Mouse (Mus musculus): Measurements from ENCODE around the gene Bet1l.

Bet1l gene

GRCm38 (mm10) chr7:140859997-140860396 lies 2.6 kb upstream of the Bet1l start:
- intact Hi-C loops (cut with DNase I), result no loop called here

- intact Hi-C loops (cut with DNase I), result no loop called here
Measured at GRCm38 (mm10) chr7:140858746-140859145, 1.4 kb upstream of the Bet1l start.

GRCm38 (mm10) chr7:140856785-140857549 lies 410 bp downstream of the Bet1l start, which contains the start of gene Ric8a:
Ric8a (plus strand) TSS chr7:140856957.
- intact Hi-C loops (cut with DNase I), result no loop called here

GRCm38 (mm10) chr7:140855860-140856784 lies 1.3 kb downstream of the Bet1l start, which contains the start of gene Gm45785:
Gm45785 (minus strand) TSS chr7:140856331.
- intact Hi-C loops (cut with DNase I), result no loop called here

- intact Hi-C loops (cut with DNase I), result no loop called here
Measured at GRCm38 (mm10) chr7:140855181-140855580, 2.2 kb downstream of the Bet1l start.

- intact Hi-C loops (cut with DNase I), result no loop called here
Measured at GRCm38 (mm10) chr7:140854483-140854882, 2.9 kb downstream of the Bet1l start.

- intact Hi-C loops (cut with DNase I), result no loop called here
Measured at GRCm38 (mm10) chr7:140853386-140853785, 4.0 kb downstream of the Bet1l start.

GRCm38 (mm10) chr7:140851916-140852315 lies 5.5 kb downstream of the Bet1l start:
- intact Hi-C loops (cut with DNase I), result no loop called here

GRCm38 (mm10) chr7:140848591-140848990 lies 8.8 kb downstream of the Bet1l start:
- intact Hi-C loops (cut with DNase I), result loop anchor here (10.0 kb wide), 2 partner anchors 116 to 336 kb away; partner anchors contain the start of gene Ifitm1

- intact Hi-C loops (cut with DNase I), result loop anchor here (10.0 kb wide), 2 partner anchors 117 to 337 kb away; partner anchors contain the start of gene Ifitm1
Measured at GRCm38 (mm10) chr7:140847755-140848580, 9.4 kb downstream of the Bet1l start, which contains the start of gene Odf3. Odf3 (plus strand) TSS chr7:140847805.

- intact Hi-C loops (cut with DNase I), result loop anchor here (10.0 kb wide), 2 partner anchors 118 to 338 kb away; partner anchors contain the start of gene Ifitm1
Measured at GRCm38 (mm10) chr7:140846676-140847075, 10.7 kb downstream of the Bet1l start.

- intact Hi-C loops (cut with DNase I), result loop anchor here (2.0 to 10.0 kb wide), 3 partner anchors 119 to 339 kb away; partner anchors contain the start of gene Ifitm1
Measured at GRCm38 (mm10) chr7:140845683-140846082, 11.7 kb downstream of the Bet1l start.

- intact Hi-C loops (cut with DNase I), result loop anchor here (1.0 to 10.0 kb wide), 4 partner anchors 58 to 340 kb away; partner anchors contain the start of gene Ifitm1
Measured at GRCm38 (mm10) chr7:140844905-140845665, 12.3 kb downstream of the Bet1l start, which contains the start of gene Scgb1c1. Scgb1c1 (plus strand) TSS chr7:140845547.

- intact Hi-C loops (cut with DNase I), result loop anchor here (1.0 to 10.0 kb wide), 4 partner anchors 59 to 341 kb away; partner anchors contain the start of gene Ifitm1
Measured at GRCm38 (mm10) chr7:140843806-140844205, 13.6 kb downstream of the Bet1l start.

- intact Hi-C loops (cut with DNase I), result loop anchor here (10.0 kb wide), 2 partner anchors 124 to 344 kb away; partner anchors contain the start of gene Ifitm1
Measured at GRCm38 (mm10) chr7:140840750-140841735, 16.3 kb downstream of the Bet1l start.

- intact Hi-C loops (cut with DNase I), result no loop called here
Measured at GRCm38 (mm10) chr7:140839556-140839955, 17.8 kb downstream of the Bet1l start.

GRCm38 (mm10) chr7:140836243-140837115 lies 20.9 kb downstream of the Bet1l start:
- intact Hi-C loops (cut with DNase I), result no loop called here
